Mouse (Mus musculus): ENCODE results near the gene Ap3s2.

DNA sequence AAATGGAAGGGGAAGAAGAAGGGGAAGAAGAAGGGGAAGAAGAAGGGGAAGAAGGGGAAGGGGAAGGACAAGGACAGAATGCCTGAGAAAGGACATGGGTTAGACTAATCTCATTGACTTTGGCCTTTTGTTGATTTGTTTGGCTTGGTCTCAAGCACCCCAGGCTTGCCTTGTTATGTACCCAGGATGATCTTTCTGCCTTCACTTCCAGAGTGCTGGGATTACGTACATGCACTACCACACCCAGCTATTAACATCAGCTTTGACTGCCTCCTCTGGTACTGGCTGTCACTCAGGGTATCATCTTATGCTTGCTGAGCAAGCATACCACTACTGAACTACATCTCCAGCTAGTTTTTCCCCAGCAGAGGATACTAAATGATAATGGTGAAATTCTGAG, 35.7 kb upstream of the Ap3s2 start:
- TF ChIP-seq CTCF (IDR thresholded peaks at IDR 0.05; ENCODE audit: control insufficient read depth, insufficient read depth, low read length) (no peak), POLR2A (IDR thresholded peaks at IDR 0.05; ENCODE audit: borderline replicate concordance, control insufficient read depth, low read depth, low read length) (no peak)

Data from bone marrow, adult 2 months (tissue).